Mouse (Mus musculus) adrenal gland, postnatal 25 days (tissue): Measurements from ENCODE around the gene Klhdc8b. TPM values are rescaled to one million over a fixed set of nuclear protein-coding genes. Genes with fewer than 3 reads are reported as not detected.

ENCODE experiments used
- total RNA-seq: library from RNA; stranded (reverse); gene quantifications from 2 replicates; pipeline ENCODE4 v1.2.3, GENCODE M21; 2021

Gene Klhdc8b
- total RNA-seq, 1 experiment from 2014 or later = 38.8 TPM

Other genes with a start within 250 kb of the Klhdc8b start
- 127 and 146 TPM in 2 replicates for gene Dag1, start 197.6 kb downstream of the Klhdc8b start, total RNA-seq
- gene Nicn1, start 171.2 kb downstream of the Klhdc8b start, total RNA-seq = 17.8 and 22.3 TPM in 2 replicates
- gene Amt, start 164.7 kb downstream of the Klhdc8b start, total RNA-seq = 5.2 and 7.0 TPM in 2 replicates
- 358 and 378 TPM in 2 replicates for gene Rhoa, start 155.5 kb downstream of the Klhdc8b start, total RNA-seq
- 38.9 and 49.8 TPM in 2 replicates for gene Tcta, start 155.4 kb downstream of the Klhdc8b start, total RNA-seq
- gene Gpx1, start 122.7 kb downstream of the Klhdc8b start, total RNA-seq = 711 and 722 TPM in 2 replicates
- 113 and 114 TPM in 2 replicates for gene Usp4, start 113.7 kb downstream of the Klhdc8b start, total RNA-seq
- 1.5 and 1.7 TPM in 2 replicates for gene 1700102P08Rik, start 68.8 kb downstream of the Klhdc8b start, total RNA-seq
- not detected in 2 replicates for gene Ccdc36, start 33.1 kb downstream of the Klhdc8b start, total RNA-seq
- not detected in 2 replicates for gene BC048562, start 25.1 kb downstream of the Klhdc8b start, total RNA-seq
- 36.9 and 51.4 TPM in 2 replicates for gene Ccdc71, start 1.1 kb downstream of the Klhdc8b start, total RNA-seq
- gene Lamb2, start 18.2 kb upstream of the Klhdc8b start, total RNA-seq = 114 and 134 TPM in 2 replicates
- gene Usp19, start 29.0 kb upstream of the Klhdc8b start, total RNA-seq = 292 and 314 TPM in 2 replicates
- gene Qars, start 46.1 kb upstream of the Klhdc8b start, total RNA-seq = 221 and 259 TPM in 2 replicates
- gene Qrich1, start 55.2 kb upstream of the Klhdc8b start, total RNA-seq = 126 and 144 TPM in 2 replicates
- gene Impdh2, start 98.7 kb upstream of the Klhdc8b start, total RNA-seq = 66.3 and 95.0 TPM in 2 replicates
- gene Ndufaf3, start 105.9 kb upstream of the Klhdc8b start, total RNA-seq = 59.8 and 65.9 TPM in 2 replicates
- gene Dalrd3, start 108.3 kb upstream of the Klhdc8b start, total RNA-seq = 79.2 and 85.4 TPM in 2 replicates
- gene Wdr6, start 117.2 kb upstream of the Klhdc8b start, total RNA-seq = 90.9 and 141 TPM in 2 replicates
- 8.7 and 10.5 TPM in 2 replicates for gene P4htm, start 136.1 kb upstream of the Klhdc8b start, total RNA-seq
- gene Arih2, start 187.8 kb upstream of the Klhdc8b start, total RNA-seq = 48.9 and 73.9 TPM in 2 replicates
- 91.1 and 112 TPM in 2 replicates for gene Slc25a20, start 200.5 kb upstream of the Klhdc8b start, total RNA-seq
- 29.3 and 30.7 TPM in 2 replicates for gene Prkar2a, start 227.7 kb upstream of the Klhdc8b start, total RNA-seq